Mouse (Mus musculus) CH12.LX (cell line): ENCODE measurements around the gene Rtn2. TPM values are rescaled to one million over a fixed set of nuclear protein-coding genes. Genes with fewer than 3 reads are reported as not detected.

Experiments
- DNase-seq: peaks from one replicate; pipeline ENCODE4 v3.0.0-alpha.2; 2013; ENCODE audit errors: extremely low read depth
- H3K27ac ChIP-seq: 2 replicates; pipeline ENCODE4 v1.5.1; 2012; ENCODE audit warnings: low read depth, mild to moderate bottlenecking, control low read depth, moderate library complexity; ENCODE audit not compliant: insufficient read depth
- H3K27me3 ChIP-seq: replicated peaks from 2 replicates; pipeline ENCODE3; 2012; ENCODE audit warnings: inconsistent platforms
- H3K36me3 ChIP-seq, 2 experiments: replicated peaks in 1 of 2; 2 replicates each; pipeline versions ENCODE3 to v1.6.1; 2012; ENCODE audit warnings: inconsistent platforms in 1 of 2, low read length in 1 of 2, mild to moderate bottlenecking in 1 of 2, mixed read lengths in 1 of 2, moderate library complexity in 1 of 2; ENCODE audit not compliant: control insufficient read depth in 1 of 2, insufficient read depth in 1 of 2
- H3K4me1 ChIP-seq, 2 experiments: 2 replicates each; pipeline ENCODE4 v1.6.1; 2012; ENCODE audit warnings: inconsistent platforms in 1 of 2, moderate library complexity in 1 of 2; ENCODE audit not compliant: insufficient read depth in 2 of 2, control insufficient read depth in 1 of 2
- H3K4me2 ChIP-seq: 2 replicates; pipeline ENCODE4 v1.6.1; 2012; ENCODE audit warnings: low read depth, mild to moderate bottlenecking, control low read depth; ENCODE audit not compliant: poor library complexity, insufficient read depth, severe bottlenecking
- H3K4me3 ChIP-seq, 3 experiments: fragments of 150-350 bp in 1 of 3; sonication (generic) in 1 of 3; replicated peaks in 1 of 3; 2 replicates each; pipeline versions ENCODE3 to v1.5.1; 2011 to 2012; ENCODE audit warnings: low read depth in 2 of 3, low read length in 2 of 3, mild to moderate bottlenecking in 2 of 3, moderate library complexity in 2 of 3, control low read depth in 1 of 3, improper control_type of control experiment in 1 of 3, inconsistent platforms in 1 of 3, mixed read lengths in 1 of 3; ENCODE audit not compliant: poor library complexity in 1 of 3
- H3K79me2 ChIP-seq: replicated peaks from 2 replicates; pipeline ENCODE4 v1.6.1; 2012; ENCODE audit warnings: mild to moderate bottlenecking, moderate library complexity; ENCODE audit not compliant: control insufficient read depth, poor library complexity, insufficient read depth, severe bottlenecking; ENCODE audit errors: extremely low read depth
- H3K9ac ChIP-seq: 2 replicates; pipeline ENCODE4 v1.6.1; 2012; ENCODE audit warnings: low read depth, mild to moderate bottlenecking, control low read depth, moderate library complexity; ENCODE audit not compliant: insufficient read depth
- H3K9me3 ChIP-seq: replicated peaks from 2 replicates; pipeline ENCODE3; 2012; ENCODE audit warnings: low read length, inconsistent platforms, mixed read lengths
- BHLHE40 ChIP-seq: IDR thresholded peaks from 2 replicates; pipeline ENCODE4 v1.6.1; 2011; ENCODE audit warnings: mild to moderate bottlenecking, low read depth, low read length, improper control_type of control experiment
- CHD1 ChIP-seq: IDR thresholded peaks from 2 replicates; pipeline ENCODE4 v1.6.1; 2012; ENCODE audit warnings: low read depth, low read length, improper control_type of control experiment, inconsistent platforms
- E2F4 ChIP-seq: IDR thresholded peaks from 2 replicates; pipeline ENCODE4 v1.6.1; 2011; ENCODE audit warnings: low read depth, low read length, improper control_type of control experiment; ENCODE audit not compliant: insufficient replicate concordance
- ELF1 ChIP-seq: IDR thresholded peaks from 2 replicates; pipeline ENCODE4 v1.6.1; 2014; ENCODE audit warnings: low read depth, mild to moderate bottlenecking, inconsistent platforms, low read length, improper control_type of control experiment
- EP300 ChIP-seq: IDR thresholded peaks from 2 replicates; pipeline ENCODE4 v1.6.1; 2011; ENCODE audit warnings: low read length, improper control_type of control experiment
- ETS1 ChIP-seq: conservative IDR thresholded peaks from 2 replicates; pipeline ENCODE4 v1.6.1; 2012; ENCODE audit warnings: low read depth, mild to moderate bottlenecking, inconsistent platforms, low read length, improper control_type of control experiment, moderate library complexity
- GABPA ChIP-seq: IDR thresholded peaks from 2 replicates; pipeline ENCODE4 v1.6.1; 2012; ENCODE audit warnings: low read depth, low read length, improper control_type of control experiment, inconsistent platforms; ENCODE audit not compliant: insufficient replicate concordance
- HCFC1 ChIP-seq: IDR thresholded peaks from 2 replicates; pipeline ENCODE4 v1.6.1; 2012; ENCODE audit warnings: low read depth, mild to moderate bottlenecking, inconsistent platforms, low read length, improper control_type of control experiment
- IRF4 ChIP-seq: IDR thresholded peaks from 2 replicates; pipeline ENCODE4 v1.6.1; 2014; ENCODE audit warnings: low read depth, mild to moderate bottlenecking, inconsistent platforms, low read length, improper control_type of control experiment
- JUN ChIP-seq: IDR thresholded peaks from 2 replicates; pipeline ENCODE4 v1.6.1; 2011; ENCODE audit warnings: low read depth, mild to moderate bottlenecking, low read length, improper control_type of control experiment, moderate library complexity; ENCODE audit not compliant: insufficient read depth
- JUND ChIP-seq: conservative IDR thresholded peaks from 2 replicates; pipeline ENCODE4 v1.6.1; 2011; ENCODE audit warnings: low read depth, low read length, improper control_type of control experiment
- KAT2A ChIP-seq: IDR thresholded peaks from 2 replicates; pipeline ENCODE4 v1.6.1; 2012; ENCODE audit warnings: low read length, improper control_type of control experiment, inconsistent platforms; ENCODE audit not compliant: insufficient replicate concordance
- MAFK ChIP-seq: IDR thresholded peaks from 2 replicates; pipeline ENCODE4 v1.6.1; 2011; ENCODE audit warnings: low read length, improper control_type of control experiment; ENCODE audit not compliant: insufficient replicate concordance
- MAX ChIP-seq: IDR thresholded peaks from 2 replicates; pipeline ENCODE4 v1.6.1; 2011; ENCODE audit warnings: low read length, improper control_type of control experiment
- MAZ ChIP-seq: IDR thresholded peaks from 2 replicates; pipeline ENCODE4 v1.6.1; 2012; ENCODE audit warnings: low read depth, mild to moderate bottlenecking, inconsistent platforms, low read length, improper control_type of control experiment, moderate library complexity
- MEF2A ChIP-seq: IDR thresholded peaks from 2 replicates; pipeline ENCODE4 v1.6.1; 2014; ENCODE audit warnings: low read depth, mild to moderate bottlenecking, inconsistent platforms, low read length, improper control_type of control experiment, borderline replicate concordance
- NELFE ChIP-seq: IDR thresholded peaks from 2 replicates; pipeline ENCODE4 v1.6.1; 2011; ENCODE audit warnings: low read depth, low read length, improper control_type of control experiment
- NRF1 ChIP-seq: IDR thresholded peaks from 2 replicates; pipeline ENCODE4 v1.6.1; 2014; ENCODE audit warnings: low read depth, mild to moderate bottlenecking, inconsistent platforms, low read length, improper control_type of control experiment, moderate library complexity
- PAX5 ChIP-seq: IDR thresholded peaks from 2 replicates; pipeline ENCODE4 v1.6.1; 2012; ENCODE audit warnings: low read length, inconsistent platforms, mixed read lengths
- POLR2A ChIP-seq: IDR thresholded peaks from 2 replicates; pipeline ENCODE4 v1.6.1; 2011; ENCODE audit warnings: low read depth, mild to moderate bottlenecking, improper control_type of control experiment, low read length
- RCOR1 ChIP-seq: conservative IDR thresholded peaks from 2 replicates; pipeline ENCODE4 v1.6.1; 2012; ENCODE audit warnings: low read depth, mild to moderate bottlenecking, inconsistent platforms, low read length, improper control_type of control experiment
- SIN3A ChIP-seq: IDR thresholded peaks from 2 replicates; pipeline ENCODE4 v1.6.1; 2012; ENCODE audit warnings: low read length, improper control_type of control experiment, inconsistent platforms
- SMC3 ChIP-seq: IDR thresholded peaks from 2 replicates; pipeline ENCODE4 v1.6.1; 2011; ENCODE audit warnings: low read depth, low read length, improper control_type of control experiment
- TCF12 ChIP-seq: IDR thresholded peaks from 2 replicates; pipeline ENCODE4 v1.6.1; 2014; ENCODE audit warnings: low read depth, mild to moderate bottlenecking, inconsistent platforms, low read length, improper control_type of control experiment
- USF1 ChIP-seq: IDR thresholded peaks from 2 replicates; pipeline ENCODE4 v1.6.1; 2014; ENCODE audit warnings: low read depth, mild to moderate bottlenecking, inconsistent platforms, low read length, improper control_type of control experiment
- USF2 ChIP-seq: conservative IDR thresholded peaks from 2 replicates; pipeline ENCODE4 v1.6.1; 2011; ENCODE audit warnings: low read depth, low read length, improper control_type of control experiment
- ZC3H11A ChIP-seq: IDR thresholded peaks from 2 replicates; pipeline ENCODE4 v1.6.1; 2012; ENCODE audit warnings: low read depth, mild to moderate bottlenecking, inconsistent platforms, low read length, improper control_type of control experiment
- ZKSCAN1 ChIP-seq: IDR thresholded peaks from 2 replicates; pipeline ENCODE4 v1.6.1; 2012; ENCODE audit warnings: low read depth, inconsistent platforms, low read length, improper control_type of control experiment, borderline replicate concordance
- ZMIZ1 ChIP-seq: IDR thresholded peaks from 2 replicates; pipeline ENCODE4 v1.6.1; 2012; ENCODE audit warnings: low read depth, mild to moderate bottlenecking, inconsistent platforms, low read length, improper control_type of control experiment
- dilution Hi-C: fragments of 300-500 bp; cut with MboI; formaldehyde crosslinking; loops from 2 replicates; pipeline ENCODE4 v1.14.3; 2020; ENCODE audit warnings: low sequenced_read_pairs; ENCODE audit not compliant: extremely low pct_unique_long_range_greater_than_20kb, extremely low pct_ligation_motif_present
- in situ Hi-C: fragments of 300-500 bp; cut with MboI; formaldehyde crosslinking; loops from 3 replicates; pipeline ENCODE4 v1.14.3; 2019; ENCODE audit warnings: low sequenced_read_pairs, low pct_ligation_motif_present, low pct_unique_long_range_greater_than_20kb, mixed read lengths
- polyA plus RNA-seq: library from polyadenylated mRNA; unstranded; fragments of >175 nt; gene quantifications from 2 replicates; pipeline ENCODE4 v1.2.1, GENCODE M21; 2012; ENCODE audit warnings: low read depth; ENCODE audit not compliant: insufficient read length
- total RNA-seq, 2 experiments: library from RNA; depleted of rRNA; stranded (reverse); fragments of 300-350 nt in 1 of 2; fragments of >200 nt in 1 of 2; gene quantifications; 2 replicates each; pipeline ENCODE4 v1.2.3; 2012 to 2014

The Rtn2 gene
- total and polyA plus RNA-seq, 3 experiments, result 0.56 to 0.76 (median 0.72) TPM

DNA sequence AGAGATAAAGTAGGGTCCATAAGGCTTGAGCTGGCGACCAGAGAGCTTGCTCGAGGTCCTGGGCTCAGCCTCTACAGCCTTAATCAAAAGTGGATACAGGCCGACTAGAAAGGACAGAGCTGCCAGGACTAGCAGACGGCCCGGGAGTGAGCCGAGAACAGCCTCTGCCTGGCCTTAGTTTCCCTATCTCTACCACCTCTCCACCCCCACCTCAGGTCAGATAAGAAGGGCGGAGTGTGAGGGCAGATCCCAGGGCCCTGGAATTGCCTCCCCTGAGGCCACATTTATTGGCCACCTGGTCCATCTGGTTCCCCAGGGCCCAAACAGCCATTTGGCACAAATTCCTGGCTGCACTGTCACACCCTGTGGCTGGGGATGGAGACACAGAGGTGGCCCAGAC lies 17.3 kb upstream of the Rtn2 start:
- peak overlapping the region; percentile 94 for H3K27ac ChIP-seq
- H3K9me3 ChIP-seq, result no peaks in the 10 kb centered on the region
- in situ Hi-C loops, result no loop called here
- peaks cover 53% of the 10 kb centered on the region for H3K79me2 ChIP-seq
- no peak for DNase-seq
- no peaks in the 10 kb centered on the region for H3K27me3 ChIP-seq
- H3K4me1 ChIP-seq, result peaks cover 27 to 45% of the 10 kb centered on the region in 2 experiments
- dilution Hi-C loops, result no loop called here
- no peak overlapping the region for H3K9ac ChIP-seq
- H3K4me3 ChIP-seq, result no peak overlapping the region
- H3K36me3 ChIP-seq, result peaks cover 57 to 64% of the 10 kb centered on the region in 2 experiments
- no peak overlapping the region for H3K4me2 ChIP-seq
- TF ChIP-seq NELFE (no peak), USF1 (no peak), ZMIZ1 (no peak), POLR2A (no peak), JUN (no peak), EP300 (no peak), MAFK (no peak), MAX (no peak), IRF4 (no peak), PAX5 (no peak), BHLHE40 (no peak), MAZ (no peak), SMC3 (no peak), SIN3A (no peak), JUND (no peak), RCOR1 (no peak), MEF2A (no peak)

DNA sequence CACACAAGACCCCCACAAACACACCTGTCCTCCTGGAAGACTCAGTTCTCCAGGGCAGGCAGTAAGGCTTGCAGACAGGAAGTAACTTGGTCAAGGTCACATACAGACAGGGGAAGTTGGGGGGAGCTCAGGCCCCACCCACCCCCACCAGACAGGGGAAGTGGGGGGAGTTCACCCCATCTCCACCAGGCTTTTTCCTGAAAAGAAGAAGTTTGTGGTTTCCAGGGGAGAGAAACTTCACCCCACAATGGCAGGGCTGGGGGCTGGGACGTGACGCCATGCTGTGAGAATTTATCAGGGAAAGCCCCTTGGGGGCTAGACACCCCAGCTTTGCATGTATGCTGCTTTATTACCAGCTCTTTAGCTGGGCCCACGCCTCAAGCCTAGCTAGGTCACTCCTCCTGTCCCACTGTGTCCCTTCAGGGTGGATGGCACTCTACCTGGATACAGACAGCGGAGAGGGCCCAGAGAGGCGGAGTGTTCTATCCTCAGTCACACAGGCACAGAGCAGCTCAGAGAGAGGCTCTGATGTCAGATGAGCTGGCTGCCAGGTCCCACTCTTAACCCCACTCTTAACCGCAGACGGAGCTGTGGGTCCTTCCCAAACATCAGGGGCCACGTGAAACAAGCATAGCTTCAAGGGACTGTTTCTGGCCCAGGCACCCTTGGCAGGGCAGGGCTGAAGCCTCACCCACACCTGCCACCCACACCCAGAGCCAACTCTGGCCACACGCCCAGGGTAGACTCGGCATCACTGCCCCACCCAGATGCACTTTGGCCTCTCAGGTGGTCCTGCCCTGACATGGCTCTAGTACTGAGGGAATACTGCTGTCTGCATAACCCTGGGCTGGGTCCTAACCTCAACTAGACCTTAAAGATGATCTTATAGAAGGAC lies 16.2 kb upstream of the Rtn2 start:
- dilution Hi-C loops, result no loop called here
- in situ Hi-C loops, result no loop called here
- Histone ChIP-seq H3K36me3 (peaks cover 48 to 54% of the 10 kb centered on the region in 2 experiments), H3K9ac (peak overlapping the region; percentile 91), H3K4me2 (peak overlapping the region; percentile 59), H3K27ac (peak overlapping the region; percentile 94), H3K4me3 (peak overlapping the region in 2 of 3 experiments; percentile 29 to 94), H3K27me3 (no peaks in the 10 kb centered on the region), H3K79me2 (peaks cover 62% of the 10 kb centered on the region), H3K9me3 (no peaks in the 10 kb centered on the region), H3K4me1 (peaks cover 27 to 45% of the 10 kb centered on the region in 2 experiments)
- peak; percentile 86 for DNase-seq
- no peak; the same call in 1 of the 2 replicates for TF ChIP-seq HCFC1
- no peak for TF ChIP-seq GABPA
- no peak for TF ChIP-seq RCOR1
- peak; percentile 43; the same call in 1 of the 2 replicates for TF ChIP-seq MAX
- peak; percentile 55 for TF ChIP-seq EP300
- peak; percentile 42; the same call in 1 of the 2 replicates for TF ChIP-seq TCF12
- no peak for TF ChIP-seq USF2
- TF ChIP-seq IRF4, result no peak; the same call in 1 of the 2 replicates
- TF ChIP-seq JUND, result no peak
- TF ChIP-seq PAX5, result no peak
- no peak for TF ChIP-seq SMC3
- no peak for TF ChIP-seq NRF1
- TF ChIP-seq ZC3H11A, result no peak
- peak; percentile 56 for TF ChIP-seq POLR2A
- no peak; the same call in 1 of the 2 replicates for TF ChIP-seq SIN3A
- no peak for TF ChIP-seq E2F4
- TF ChIP-seq ZKSCAN1, result no peak
- peak; percentile 63 for TF ChIP-seq ETS1
- TF ChIP-seq ELF1, result 0 out of 2 replicates have a peak, but pooled peaks have one; percentile 51
- TF ChIP-seq KAT2A, result no peak
- peak; percentile 64; the same call in 1 of the 2 replicates for TF ChIP-seq MAZ
- 0 out of 2 replicates have a peak, but pooled peaks have one; percentile 34 for TF ChIP-seq CHD1
